Mouse (Mus musculus) kidney, postnatal 0 days (tissue): ENCODE data around the gene Lyst. TPM values are rescaled to one million over a fixed set of nuclear protein-coding genes. Genes with fewer than 3 reads are reported as not detected.
"Not testable (repeated sequence)": the region's sequence is repeated elsewhere in the genome, so short reads cannot be mapped to it uniquely, and the experiment has no call there.

Experiments
- ATAC-seq: fragments of 200-750 bp; cut with Nextera tagmentation; replicated peaks from 2 replicates; pipeline ENCODE4 v1.8.0; 2017; ENCODE audit warnings: low read depth, moderate number of reproducible peaks, moderate TSS enrichment, moderate library complexity; ENCODE audit not compliant: low FRiP score
- DNase-seq: peaks from one replicate; pipeline ENCODE4 v3.0.0-alpha.2; 2016; ENCODE audit warnings: low spot score
- H3K27ac ChIP-seq: fragments of 300-500 bp; sonication (generic); 2 replicates; pipeline ENCODE4 v1.5.1; 2014; ENCODE audit warnings: mild to moderate bottlenecking
- H3K27me3 ChIP-seq: fragments of 300-500 bp; sonication (generic); 2 replicates; pipeline ENCODE4 v1.6.1; 2014; ENCODE audit warnings: low read length, mixed read lengths; ENCODE audit not compliant: insufficient read depth
- H3K36me3 ChIP-seq: fragments of 300-500 bp; sonication (generic); 2 replicates; pipeline ENCODE4 v1.6.1; 2014; ENCODE audit warnings: low read length, mixed read lengths; ENCODE audit not compliant: insufficient read depth
- H3K4me1 ChIP-seq: fragments of 300-500 bp; sonication (generic); replicated peaks from 2 replicates; pipeline ENCODE4 v1.6.1; 2014; ENCODE audit warnings: antibody characterized with exemption, low read length, mixed read lengths; ENCODE audit not compliant: insufficient read depth
- H3K4me2 ChIP-seq: fragments of 300-500 bp; sonication (generic); 2 replicates; pipeline ENCODE4 v1.6.1; 2014; ENCODE audit warnings: mild to moderate bottlenecking, low read length, moderate library complexity, mixed read lengths
- H3K4me3 ChIP-seq: fragments of 300-500 bp; sonication (generic); replicated peaks from 2 replicates; pipeline ENCODE4 v1.5.1; 2014; ENCODE audit warnings: low read depth, low read length
- H3K9ac ChIP-seq: fragments of 300-500 bp; sonication (generic); 2 replicates; pipeline ENCODE4 v1.6.1; 2014; ENCODE audit warnings: low read depth, low read length
- H3K9me3 ChIP-seq: fragments of 300-500 bp; sonication (generic); replicated peaks from 2 replicates; pipeline ENCODE4 v1.6.1; 2016; ENCODE audit warnings: low read length, inconsistent platforms, mixed read lengths
- CTCF ChIP-seq: IDR thresholded peaks from 2 replicates; pipeline ENCODE4 v1.5.1; 2016; ENCODE audit warnings: antibody characterized with exemption, low read depth, mild to moderate bottlenecking, moderate library complexity
- WGBS: fragments of 180-500 bp; shearing (Covaris S2); extraction: QIAGEN DNeasy Blood & Tissue Kit; methylation state at CpG from one replicate; pipeline ENCODE4 v1.1.7; 2014; 5-methylcytosine and 5-hydroxymethylcytosine counted together
- polyA plus RNA-seq: library from polyadenylated mRNA; unstranded; fragments of >200 nt; fragmentation: Nextera tagmentation; extraction: Ambion mirVana; gene quantifications from 2 replicates; pipeline ENCODE4 v1.2.1, GENCODE M21; 2015

Lyst gene
- polyA plus RNA-seq, 1 experiment from 2014 or later, result 3.8 TPM

- H3K9ac ChIP-seq, result no peak overlapping the region
These were observed 195.0 kb downstream of the Lyst start for GRCm38 (mm10) chr13:13784981-13785783.

GRCm38 (mm10) chr13:13786971-13787370 lies 196.8 kb downstream of the Lyst start:
- no peak for DNase-seq
- Histone ChIP-seq H3K27me3 (peaks cover 21% of the 10 kb centered on the region), H3K27ac (no peak overlapping the region), H3K4me3 (no peak overlapping the region), H3K36me3 (no peaks in the 10 kb centered on the region), H3K9ac (no peak overlapping the region), H3K4me1 (peaks cover 9% of the 10 kb centered on the region; the same call in 1 of the 2 replicates), H3K4me2 (no peak overlapping the region), H3K9me3 (no peaks in the 10 kb centered on the region)
- TF ChIP-seq CTCF, result no peak
- WGBS, result 88% methylated on average over 6 of the region's 6 CpGs
- no peak for ATAC-seq

More at GRCm38 (mm10) chr13:13784981-13785783, 195.0 kb downstream of the Lyst start:
- WGBS, result 2% methylated on average over 30 of the region's 30 CpGs
- Histone ChIP-seq H3K9me3 (no peaks in the 10 kb centered on the region), H3K4me1 (peaks cover 9% of the 10 kb centered on the region; the same call in 1 of the 2 replicates), H3K27ac (no peak overlapping the region), H3K27me3 (peaks cover 21% of the 10 kb centered on the region), H3K36me3 (no peaks in the 10 kb centered on the region), H3K4me2 (peak overlapping the region; percentile 97), H3K4me3 (peak overlapping the region; percentile 54)
- peak; percentile 67 for DNase-seq
- TF ChIP-seq CTCF, result no peak
- peak; percentile 57 for ATAC-seq

GRCm38 (mm10) chr13:13788070-13788469 lies 197.9 kb downstream of the Lyst start:
- no peak for DNase-seq
- no peaks in the 10 kb centered on the region for H3K9me3 ChIP-seq
- H3K27ac ChIP-seq, result no peak overlapping the region
- H3K36me3 ChIP-seq, result no peaks in the 10 kb centered on the region
- H3K27me3 ChIP-seq, result peaks cover 17% of the 10 kb centered on the region
- no peak for ATAC-seq
- H3K4me2 ChIP-seq, result no peak overlapping the region
- 91% methylated on average over 4 of the region's 4 CpGs for WGBS
- no peak overlapping the region for H3K9ac ChIP-seq
- H3K4me3 ChIP-seq, result no peak overlapping the region
- H3K4me1 ChIP-seq, result peaks cover 9% of the 10 kb centered on the region; the same call in 1 of the 2 replicates
- TF ChIP-seq CTCF, result no peak

- no peak overlapping the region for H3K4me3 ChIP-seq
- 86% methylated on average over 3 of the region's 3 CpGs for WGBS
These were observed 201.8 kb downstream of the Lyst start for GRCm38 (mm10) chr13:13791981-13792380.

GRCm38 (mm10) chr13:13795166-13795832 lies 205.1 kb downstream of the Lyst start:
- Histone ChIP-seq H3K36me3 (no peaks in the 10 kb centered on the region), H3K4me2 (no peak overlapping the region), H3K9me3 (no peaks in the 10 kb centered on the region), H3K9ac (no peak overlapping the region), H3K4me1 (no peaks in the 10 kb centered on the region), H3K27me3 (no peaks in the 10 kb centered on the region), H3K4me3 (no peak overlapping the region), H3K27ac (no peak overlapping the region)
- no peak for TF ChIP-seq CTCF
- WGBS, result 28% methylated on average over 5 of the region's 5 CpGs
- DNase-seq, result no peak
- no peak for ATAC-seq

More at GRCm38 (mm10) chr13:13791981-13792380, 201.8 kb downstream of the Lyst start:
- no peak overlapping the region for H3K27ac ChIP-seq
- no peak for DNase-seq
- no peak for ATAC-seq
- no peak overlapping the region for H3K4me2 ChIP-seq
- H3K9me3 ChIP-seq, result no peaks in the 10 kb centered on the region
- H3K9ac ChIP-seq, result no peak overlapping the region
- TF ChIP-seq CTCF, result no peak
- no peaks in the 10 kb centered on the region for H3K36me3 ChIP-seq
- H3K27me3 ChIP-seq, result no peaks in the 10 kb centered on the region
- H3K4me1 ChIP-seq, result no peaks in the 10 kb centered on the region

- H3K27me3 ChIP-seq, result no peaks in the 10 kb centered on the region
- no peak overlapping the region for H3K27ac ChIP-seq
- H3K4me2 ChIP-seq, result no peak overlapping the region
- H3K4me1 ChIP-seq, result no peaks in the 10 kb centered on the region
- 85% methylated on average over 1 of the region's 1 CpGs for WGBS
- DNase-seq (no peak), ATAC-seq (no peak)
- no peak for TF ChIP-seq CTCF
- H3K4me3 ChIP-seq, result no peak overlapping the region
- no peaks in the 10 kb centered on the region for H3K9me3 ChIP-seq
- H3K36me3 ChIP-seq, result no peaks in the 10 kb centered on the region
- H3K9ac ChIP-seq, result no peak overlapping the region
These were observed 205.9 kb downstream of the Lyst start for GRCm38 (mm10) chr13:13796082-13796481.

GRCm38 (mm10) chr13:13797816-13798215 lies 207.6 kb downstream of the Lyst start:
- 91% methylated on average over 12 of the region's 12 CpGs for WGBS
- not testable (repeated sequence) for H3K27ac ChIP-seq, H3K4me1 ChIP-seq, DNase-seq, ATAC-seq, H3K9ac ChIP-seq, H3K27me3 ChIP-seq, H3K4me2 ChIP-seq, H3K4me3 ChIP-seq, H3K36me3 ChIP-seq, H3K9me3 ChIP-seq
